Mouse (Mus musculus) heart, adult 8-10 months (tissue): ENCODE data around the gene Rfx5. TPM values are rescaled to one million over a fixed set of nuclear protein-coding genes. Genes with fewer than 3 reads are reported as not detected.
"Not testable (repeated sequence)": the region's sequence is repeated elsewhere in the genome, so short reads cannot be mapped to it uniquely, and the experiment has no call there.

ENCODE experiments used
- DNase-seq: peaks from one replicate; pipeline ENCODE4 v3.0.0; 2022; ENCODE audit warnings: low spot score
- total RNA-seq, 4 experiments: library from RNA; stranded (reverse); gene quantifications; 2 replicates each; pipeline ENCODE4 v1.2.4; 2022

Rfx5 gene
- total RNA-seq, 4 experiments from 2014 or later, result 5.8 to 14.5 (median 8.7) TPM

DNA sequence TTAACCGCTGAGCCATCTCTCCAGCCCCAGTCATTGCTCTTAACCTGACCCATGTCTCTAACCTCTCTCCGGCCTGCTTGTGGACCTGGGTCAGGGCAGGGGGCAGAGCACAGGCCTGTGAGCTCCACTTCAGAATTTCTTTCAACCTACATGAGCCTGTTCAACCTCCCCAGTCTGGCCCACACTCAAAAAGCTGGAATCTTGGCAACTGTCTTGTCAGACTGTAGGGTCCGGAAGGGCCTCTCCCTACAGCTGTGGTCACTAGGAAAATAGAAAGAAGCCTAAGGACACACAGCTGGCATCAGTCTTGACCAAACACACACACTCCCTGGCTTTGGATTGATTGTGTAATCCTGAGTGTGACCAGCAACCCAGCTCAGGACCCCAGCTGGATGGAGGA is 18.5 kb upstream of the Rfx5 start:
- peak; percentile 85 for DNase-seq

- DNase-seq, result not testable (repeated sequence)
Measured at GRCm38 (mm10) chr3:94936147-94936546, 17.7 kb upstream of the Rfx5 start.

- not testable (repeated sequence) for DNase-seq
Measured at GRCm38 (mm10) chr3:94937194-94937593, 16.7 kb upstream of the Rfx5 start.

DNA sequence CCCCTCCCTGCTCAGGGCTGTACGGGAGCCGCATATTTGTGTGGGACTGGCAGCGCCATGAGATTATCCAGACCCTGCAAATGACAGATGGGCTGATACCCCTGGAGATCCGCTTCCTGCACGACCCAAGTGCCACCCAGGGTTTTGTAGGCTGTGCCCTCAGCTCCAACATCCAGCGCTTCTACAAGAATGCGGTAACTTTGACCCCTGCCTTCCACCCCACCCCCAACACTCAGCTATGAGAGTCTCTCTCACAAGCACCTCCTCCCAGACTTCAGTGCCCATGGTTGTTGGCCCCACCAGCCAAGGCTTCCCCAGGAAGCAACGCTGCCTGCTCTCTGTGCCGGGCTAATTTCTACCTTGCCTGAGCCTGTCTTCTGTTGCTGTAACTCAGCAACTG is 13.8 kb upstream of the Rfx5 start:
- DNase-seq, result not testable (repeated sequence)

DNA sequence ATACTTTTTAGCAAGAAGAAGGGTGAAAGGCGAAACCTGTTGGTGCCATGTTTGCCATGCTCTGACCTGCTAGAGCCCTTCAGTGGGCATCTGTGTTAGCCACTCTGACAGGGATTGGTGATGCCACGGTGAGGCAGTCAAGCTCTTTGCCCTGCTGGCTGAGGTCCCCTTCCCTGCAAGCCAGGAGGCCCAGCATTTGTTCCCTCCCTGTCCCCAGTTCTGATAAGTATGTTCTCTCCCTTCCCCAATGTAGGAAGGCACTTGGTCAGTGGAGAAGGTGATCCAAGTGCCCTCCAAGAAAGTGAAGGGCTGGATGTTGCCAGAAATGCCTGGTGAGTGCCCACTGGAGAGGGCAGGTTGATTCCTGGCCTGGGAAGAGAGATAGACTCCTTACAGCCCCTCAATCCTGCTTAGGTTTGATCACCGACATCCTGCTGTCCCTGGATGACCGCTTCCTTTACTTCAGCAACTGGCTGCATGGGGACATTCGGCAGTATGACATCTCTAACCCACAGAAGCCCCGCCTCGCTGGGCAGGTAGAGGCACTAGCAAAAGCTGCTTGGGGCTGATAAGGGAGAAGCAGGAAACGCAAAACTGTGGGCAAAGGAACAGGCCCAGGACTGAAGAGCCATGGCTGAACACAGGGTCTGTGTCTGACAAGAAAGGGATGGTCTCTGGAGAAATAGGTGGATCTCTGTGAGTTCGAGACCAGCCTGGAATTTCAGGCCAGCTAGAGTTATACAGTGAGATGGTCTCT is 11.5 kb upstream of the Rfx5 start:
- not testable (repeated sequence) for DNase-seq

DNA sequence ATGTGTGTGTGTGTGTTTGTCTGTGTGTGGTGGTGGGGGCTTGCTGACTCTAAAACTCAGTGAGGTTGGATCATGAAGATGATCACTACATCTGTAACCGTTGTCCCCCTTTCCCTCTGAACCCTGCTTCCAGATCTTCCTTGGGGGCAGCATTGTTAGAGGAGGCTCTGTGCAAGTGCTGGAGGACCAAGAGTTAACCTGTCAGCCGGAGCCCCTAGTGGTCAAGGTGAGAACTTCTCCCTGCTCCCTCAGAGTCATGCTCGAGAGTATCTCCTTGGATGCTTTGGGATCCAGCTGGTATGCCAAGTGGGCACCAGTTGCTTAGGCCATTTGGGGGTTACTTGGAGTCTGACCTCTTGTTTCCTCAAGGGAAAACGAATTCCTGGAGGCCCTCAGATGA is 10.2 kb upstream of the Rfx5 start:
- DNase-seq, result not testable (repeated sequence)

DNA sequence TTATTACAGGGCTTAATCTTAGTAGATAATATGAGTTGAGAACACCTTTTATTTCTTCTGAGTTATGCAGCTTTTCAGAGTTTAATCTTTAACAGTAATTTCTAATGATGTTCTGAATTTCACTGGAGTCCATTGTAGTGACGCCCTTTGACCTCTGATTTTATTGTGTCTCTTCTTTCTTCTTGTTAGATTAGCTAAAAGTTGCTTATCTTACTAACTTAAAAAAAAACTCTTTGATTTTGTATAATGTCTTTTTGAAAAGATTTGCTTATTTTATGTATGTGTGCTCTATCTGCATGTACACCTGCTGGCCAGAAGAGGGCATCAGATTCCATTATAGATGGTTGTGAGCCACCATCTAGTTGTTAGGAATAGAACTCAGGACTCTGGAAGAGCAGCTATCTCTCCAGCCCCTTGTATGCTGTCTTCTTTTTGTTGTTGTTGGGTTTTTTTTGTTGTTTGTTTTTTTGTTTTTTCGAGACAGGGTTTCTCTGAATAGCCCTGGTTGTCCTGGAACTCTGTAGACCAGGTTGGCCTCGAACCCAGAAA is 5.7 kb upstream of the Rfx5 start:
- no peak for DNase-seq

GRCm38 (mm10) chr3:94949645-94950044 is 4.2 kb upstream of the Rfx5 start:
- DNase-seq, result no peak

- DNase-seq, result no peak
Measured at GRCm38 (mm10) chr3:94952806-94953205, 1.1 kb upstream of the Rfx5 start.

GRCm38 (mm10) chr3:94953384-94953763 is 501 bp upstream of the Rfx5 start:
- no peak for DNase-seq

GRCm38 (mm10) chr3:94958295-94958694 is 4.4 kb downstream of the Rfx5 start:
- no peak for DNase-seq

- DNase-seq, result no peak
Measured at GRCm38 (mm10) chr3:94959871-94960270, 6.0 kb downstream of the Rfx5 start.

DNA sequence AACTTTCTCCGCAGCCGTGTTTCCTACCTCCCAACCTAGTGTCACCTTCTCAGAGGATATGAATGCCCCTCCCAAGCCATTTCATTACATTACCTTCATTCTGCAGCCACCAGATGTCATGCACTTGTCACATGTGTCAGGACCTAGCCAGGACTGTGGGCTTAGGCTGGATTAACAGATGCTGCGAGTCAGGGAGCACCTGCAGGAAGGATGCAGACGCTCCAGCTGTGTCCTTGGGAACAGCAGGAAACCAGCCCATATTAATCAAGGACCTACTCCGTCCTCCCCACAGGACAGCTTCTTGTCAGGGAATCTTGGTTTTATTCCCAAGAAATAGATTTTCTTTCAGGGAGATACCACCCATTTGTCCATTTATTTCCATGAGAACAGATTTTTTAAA is 6.4 kb downstream of the Rfx5 start:
- DNase-seq, result no peak

GRCm38 (mm10) chr3:94964989-94965388 is 11.1 kb downstream of the Rfx5 start:
- no peak for DNase-seq

DNA sequence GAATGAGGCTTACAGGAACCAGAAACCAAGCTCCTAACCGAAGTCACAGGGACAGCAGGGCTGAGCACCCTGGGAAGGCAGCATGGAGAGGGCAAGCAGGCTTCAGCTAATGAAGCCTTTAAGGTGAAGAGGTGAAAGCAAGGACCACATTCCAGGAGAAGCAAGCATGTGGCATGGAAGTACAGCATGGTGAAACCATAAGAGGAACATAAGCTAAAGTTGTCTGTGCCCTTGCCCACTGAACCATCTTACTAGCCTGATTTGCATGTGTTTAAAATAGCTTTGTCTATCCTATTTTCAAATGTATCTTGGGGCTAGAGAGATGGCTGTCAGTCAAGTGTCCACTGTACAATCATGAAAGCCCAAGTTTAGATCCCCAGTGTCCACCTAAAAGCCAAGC is 12.0 kb downstream of the Rfx5 start:
- DNase-seq, result no peak

DNA sequence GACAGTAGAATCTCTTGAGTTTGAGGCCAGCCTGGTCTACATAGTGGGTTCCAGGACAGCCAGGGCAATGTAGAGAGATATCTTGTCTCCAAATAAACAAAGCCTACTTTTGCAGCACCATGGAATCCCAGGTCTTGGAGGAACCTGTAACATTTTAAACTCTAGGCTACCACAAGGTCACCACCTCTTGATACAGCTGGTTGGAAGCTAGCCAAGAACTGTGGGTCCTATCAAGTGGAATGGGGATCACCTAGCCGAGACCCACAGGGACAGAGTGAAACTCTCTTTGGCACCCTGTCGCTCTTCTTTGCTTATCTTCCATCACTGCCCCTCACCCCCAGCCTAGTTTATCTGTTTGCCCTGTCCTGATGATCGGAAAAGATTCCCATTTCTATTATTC is 18.7 kb downstream of the Rfx5 start:
- DNase-seq, result no peak

DNA sequence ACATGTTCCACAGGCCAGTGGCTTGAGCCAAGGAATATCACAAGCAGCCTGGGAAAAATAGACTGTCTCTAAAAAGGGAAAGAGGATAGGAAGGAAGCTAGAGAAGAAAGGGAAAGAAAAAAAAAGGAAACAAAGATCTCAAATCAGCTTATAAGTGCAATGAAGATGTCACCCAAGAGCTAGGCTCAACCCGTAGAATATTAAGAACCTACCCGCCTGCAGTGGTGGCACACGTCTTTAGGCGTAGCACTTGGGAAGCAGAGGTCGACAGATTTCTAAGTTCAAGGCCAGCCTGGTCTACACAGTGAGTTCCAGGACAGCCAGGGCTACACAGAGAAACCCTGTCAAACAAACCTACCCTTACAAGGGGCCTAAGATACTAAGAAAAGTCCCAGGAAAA is 19.7 kb downstream of the Rfx5 start:
- DNase-seq, result no peak

- DNase-seq, result no peak
Measured at GRCm38 (mm10) chr3:94974026-94974527, 20.2 kb downstream of the Rfx5 start.

DNA sequence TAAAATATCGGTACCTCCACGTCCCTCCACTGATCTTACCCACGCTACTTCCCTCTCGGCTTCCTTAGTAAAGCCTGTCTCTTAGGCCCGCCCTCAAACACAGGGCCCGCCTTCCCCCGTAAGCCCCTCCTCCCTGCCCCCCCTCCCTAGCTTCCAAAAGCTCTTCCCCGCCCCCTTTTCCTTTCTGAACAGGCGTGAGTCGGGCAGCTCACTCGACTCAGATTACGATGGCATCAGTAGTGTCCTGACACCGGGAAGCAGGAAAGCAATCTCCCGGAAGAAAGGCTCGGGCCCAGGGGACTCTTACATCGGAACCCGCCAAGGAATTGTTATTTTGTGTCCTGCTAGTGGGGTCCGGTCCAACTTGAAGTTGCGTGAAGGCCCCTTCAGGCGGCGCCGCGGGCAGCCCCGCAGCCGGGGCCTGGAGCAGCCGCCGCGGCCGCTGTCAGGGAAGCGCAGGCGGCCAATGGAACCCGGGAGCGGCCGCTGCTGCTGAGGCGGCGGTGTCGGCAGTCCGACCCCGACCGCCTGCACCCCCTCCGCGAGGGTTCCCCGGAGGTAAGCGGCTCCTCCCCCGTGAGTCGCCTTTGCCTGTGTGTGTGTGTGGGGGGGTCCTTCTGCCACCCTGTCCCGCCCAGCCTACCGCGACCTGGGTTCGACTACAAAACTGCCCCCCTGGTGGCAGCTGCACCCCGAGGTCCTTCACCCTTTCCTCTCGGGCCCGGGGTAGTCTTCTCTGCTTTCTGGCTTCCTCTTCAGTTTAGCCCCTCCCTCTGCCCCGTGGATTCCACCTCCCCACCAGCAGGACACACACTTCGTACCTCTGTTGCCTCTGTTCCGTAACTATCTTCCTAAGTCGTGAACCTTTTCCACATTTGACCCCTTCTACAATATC is 20.9 kb downstream of the Rfx5 start, which contains the start of gene Pi4kb:
Gene Pi4kb, plus strand, starts transcription at position 204 of the 895 bp plus-strand sequence.
- peak; percentile 93 for DNase-seq

- DNase-seq, result no peak
Measured at GRCm38 (mm10) chr3:94984312-94984711, 30.4 kb downstream of the Rfx5 start.

GRCm38 (mm10) chr3:94985513-94985912 is 31.6 kb downstream of the Rfx5 start:
- DNase-seq, result no peak

DNA sequence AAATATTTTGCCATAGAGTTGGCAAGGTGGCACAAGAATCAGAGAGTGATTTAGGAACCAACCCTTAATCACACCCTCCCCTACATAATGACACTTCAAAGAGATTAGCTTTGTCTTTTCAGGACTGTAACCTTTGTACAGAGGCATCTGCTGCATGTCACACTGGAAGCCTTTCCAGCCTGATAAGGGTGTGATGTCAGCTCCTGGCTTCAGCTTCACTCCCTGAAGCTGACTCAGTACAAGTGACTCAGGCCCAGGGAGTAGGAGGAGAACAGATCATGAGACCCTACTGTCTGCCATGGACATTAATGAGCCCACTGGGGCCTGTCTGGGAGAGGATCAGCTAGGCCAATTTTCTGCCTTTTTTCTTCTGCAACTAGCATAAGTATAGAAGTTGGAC is 33.7 kb downstream of the Rfx5 start:
- peak; percentile 87 for DNase-seq
